Comparison of ENCODE assay signal across 9 mouse cellular contexts in the genomic region with DNA sequence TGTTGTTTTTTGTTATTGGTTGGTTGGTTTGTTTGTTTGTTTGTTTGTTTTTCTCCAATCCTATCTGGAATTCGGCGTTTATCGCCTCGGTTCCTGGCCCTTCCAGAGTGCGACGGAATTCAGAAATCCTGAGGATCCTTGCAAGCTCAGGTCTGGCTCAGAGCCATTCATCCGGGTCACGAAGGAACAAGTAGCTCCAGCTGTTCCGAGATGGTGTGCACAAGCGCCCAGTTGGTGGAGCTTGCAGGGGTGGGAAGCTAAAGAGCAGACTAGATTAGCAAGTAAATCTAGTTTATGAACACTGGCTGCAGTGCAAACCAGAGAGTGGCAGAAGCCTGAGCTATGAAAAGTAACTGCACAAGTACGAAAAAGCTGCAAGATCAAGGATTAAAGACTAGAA. TPM values are rescaled to one million over a fixed set of nuclear protein-coding genes. Genes with fewer than 3 reads are reported as not detected.
DNase-seq lines count a peak whose midpoint lies in the region; ATAC-seq and TF ChIP-seq lines count a peak whose summit lies in the region.
"Had no signal": no experiment of that assay in that cellular context is flagged by ENCODE, and none has a peak within 500 bp of the region (broad histone marks: within the 10 kb centered on the region; RNA-seq: fewer than 3 reads in every experiment).

No protein-coding gene starts in this region.

- TF ChIP-seq CTCF in E14TG2a.4 (conservative IDR thresholded peaks at IDR 0.05; ENCODE audit: low read length): no peak

- H3K4me2 ChIP-seq in heart, embryonic 13.5 days: peak overlapping the region; percentile 85
- H3K4me2 ChIP-seq in liver, embryonic 15.5 days: peak overlapping the region; percentile 74
- H3K4me2 ChIP-seq in neural tube, embryonic 15.5 days: peak overlapping the region; percentile 92

- no peak; the same call in 1 of the 2 replicates for ATAC-seq in heart, embryonic 13.5 days (ENCODE audit: extremely low read depth, insufficient number of reproducible peaks, low FRiP score, low TSS enrichment)
- ATAC-seq in liver, embryonic 15.5 days (ENCODE audit: insufficient read depth): no peak
- ATAC-seq in neural tube, embryonic 15.5 days (ENCODE audit: low FRiP score): peak; percentile 13; the same call in 1 of the 2 replicates
- ATAC-seq in erythroid progenitor cell, adult 5-6 weeks (replicated peaks; ENCODE audit: low FRiP score, poor library complexity, severe bottlenecking): no peak

- peak overlapping the region; percentile 80 for H3K4me3 ChIP-seq in E14TG2a.4 (replicated peaks; ENCODE audit: low read length)
- H3K4me3 ChIP-seq in heart, embryonic 13.5 days: peak overlapping the region; percentile 68
- H3K4me3 ChIP-seq in liver, embryonic 15.5 days (replicated peaks): peak overlapping the region; percentile 51
- peak overlapping the region; percentile 62 for H3K4me3 ChIP-seq in neural tube, embryonic 15.5 days (replicated peaks)

- H3K9me3 ChIP-seq in E14TG2a.4 (ENCODE audit: low read length): no peaks in the 10 kb centered on the region
- no peaks in the 10 kb centered on the region for H3K9me3 ChIP-seq in heart, embryonic 13.5 days
- no peaks in the 10 kb centered on the region for H3K9me3 ChIP-seq in liver, embryonic 15.5 days (replicated peaks)
- no peaks in the 10 kb centered on the region for H3K9me3 ChIP-seq in neural tube, embryonic 15.5 days (replicated peaks)

- H3K27me3 ChIP-seq in E14TG2a.4 (ENCODE audit: insufficient read depth, low read length): no peaks in the 10 kb centered on the region
- H3K27me3 ChIP-seq in heart, embryonic 13.5 days (replicated peaks): no peaks in the 10 kb centered on the region
- H3K27me3 ChIP-seq in liver, embryonic 15.5 days: no peaks in the 10 kb centered on the region
- no peaks in the 10 kb centered on the region for H3K27me3 ChIP-seq in neural tube, embryonic 15.5 days (replicated peaks)

- no peaks in the 10 kb centered on the region for H3K36me3 ChIP-seq in E14TG2a.4 (ENCODE audit: insufficient read depth, low read length)
- H3K36me3 ChIP-seq in heart, embryonic 13.5 days: no peaks in the 10 kb centered on the region
- no peaks in the 10 kb centered on the region for H3K36me3 ChIP-seq in liver, embryonic 15.5 days (replicated peaks)
- no peaks in the 10 kb centered on the region for H3K36me3 ChIP-seq in neural tube, embryonic 15.5 days

- peaks cover 57% of the 10 kb centered on the region for H3K4me1 ChIP-seq in E14TG2a.4 (replicated peaks; ENCODE audit: low read depth, low read length)
- peaks cover 25% of the 10 kb centered on the region for H3K4me1 ChIP-seq in heart, embryonic 13.5 days
- H3K4me1 ChIP-seq in liver, embryonic 15.5 days (replicated peaks): peaks cover 39% of the 10 kb centered on the region
- peaks cover 31% of the 10 kb centered on the region; the same call in 1 of the 2 replicates for H3K4me1 ChIP-seq in neural tube, embryonic 15.5 days

- WGBS in heart, embryonic 13.5 days: 1% methylated on average over 11 of the region's 11 CpGs
- WGBS in liver, embryonic 15.5 days (ENCODE audit: insufficient replicate concordance): under 1% methylated on average over 11 of the region's 11 CpGs
- WGBS in neural tube, embryonic 15.5 days: under 1% methylated on average over 11 of the region's 11 CpGs

- DNase-seq in adrenal gland, postnatal 4 days (ENCODE audit: low spot score in 2 of 2): peak; percentile 50 to 71
- peak; percentile 80 for DNase-seq in fat pad, adult 2 months (ENCODE audit: extremely low read depth, low read depth, low spot score)
- DNase-seq in kidney, postnatal 10 days: peak; percentile 96

- peak overlapping the region; percentile 68 for H3K27ac ChIP-seq in heart, embryonic 13.5 days (replicated peaks)
- H3K27ac ChIP-seq in liver, embryonic 15.5 days (replicated peaks): no peak overlapping the region
- peak overlapping the region; percentile 58 for H3K27ac ChIP-seq in neural tube, embryonic 15.5 days (replicated peaks)

- H3K9ac ChIP-seq in heart, embryonic 13.5 days: peak overlapping the region; percentile 76
- 0 out of 2 replicates have a peak overlapping the region, but pooled peaks have one; percentile 41 for H3K9ac ChIP-seq in liver, embryonic 15.5 days
- peak overlapping the region; percentile 29 for H3K9ac ChIP-seq in neural tube, embryonic 15.5 days (replicated peaks)

RNA-seq across cellular contexts. Expression of a gene that starts 6.2 kb away (rescaled TPM):
- total RNA-seq in adrenal gland, postnatal 4 days (2021): 10 to 100 TPM; 73.3 to 75.1 TPM
- polyA plus RNA-seq in heart, embryonic 13.5 days (2015; fragmentation: Nextera tagmentation; extraction: Ambion mirVana): 80.3 and 83.4 TPM in 2 replicates
- polyA plus RNA-seq in liver, embryonic 15.5 days (2015; fragmentation: Nextera tagmentation; extraction: Ambion mirVana): 59.3 and 65.7 TPM in 2 replicates
- polyA plus RNA-seq in neural tube, embryonic 15.5 days (2015; fragmentation: Nextera tagmentation; extraction: Ambion mirVana): 76.1 and 94.7 TPM in 2 replicates
- total RNA-seq in erythroid progenitor cell, adult 5-6 weeks (2015; ENCODE audit: low replicate concordance): 29.6 and 37.3 TPM in 2 replicates
- 60.8 and 61.5 TPM in 2 replicates for total RNA-seq in erythroid progenitor cell, adult 5-6 weeks (2017; ENCODE audit: low replicate concordance)

RNA-seq across cellular contexts. Expression of a gene that starts 27.4 kb away (rescaled TPM):
- not detected for total RNA-seq in adrenal gland, postnatal 4 days (2021)
- not detected in 2 replicates for polyA plus RNA-seq in heart, embryonic 13.5 days (2015; fragmentation: Nextera tagmentation; extraction: Ambion mirVana)
- polyA plus RNA-seq in liver, embryonic 15.5 days (2015; fragmentation: Nextera tagmentation; extraction: Ambion mirVana): not detected in 2 replicates
- not detected in 2 replicates for polyA plus RNA-seq in neural tube, embryonic 15.5 days (2015; fragmentation: Nextera tagmentation; extraction: Ambion mirVana)
- total RNA-seq in erythroid progenitor cell, adult 5-6 weeks (2015; ENCODE audit: low replicate concordance): not detected in 2 replicates
- total RNA-seq in erythroid progenitor cell, adult 5-6 weeks (2017; ENCODE audit: low replicate concordance): not detected in 2 replicates
- polyA plus RNA-seq: gonadal fat pad, adult 2 months had no signal

RNA-seq across cellular contexts. Expression of a gene that starts 43.6 kb away (rescaled TPM):
- total RNA-seq in adrenal gland, postnatal 4 days (2021): not detected
- polyA plus RNA-seq in heart, embryonic 13.5 days (2015; fragmentation: Nextera tagmentation; extraction: Ambion mirVana): not detected in 2 replicates
- not detected in 2 replicates for polyA plus RNA-seq in liver, embryonic 15.5 days (2015; fragmentation: Nextera tagmentation; extraction: Ambion mirVana)
- not detected in 2 replicates for polyA plus RNA-seq in neural tube, embryonic 15.5 days (2015; fragmentation: Nextera tagmentation; extraction: Ambion mirVana)
- total RNA-seq in erythroid progenitor cell, adult 5-6 weeks (2015; ENCODE audit: low replicate concordance): not detected in 2 replicates
- total RNA-seq in erythroid progenitor cell, adult 5-6 weeks (2017; ENCODE audit: low replicate concordance): not detected in 2 replicates
- polyA plus RNA-seq: gonadal fat pad, adult 2 months had no signal
